Mouse (Mus musculus) lung, embryonic 15.5 days (tissue): Measurements from ENCODE around the gene Pea15a. TPM values are rescaled to one million over a fixed set of nuclear protein-coding genes. Genes with fewer than 3 reads are reported as not detected.

Experiments used
- ATAC-seq: fragments of 200-750 bp; cut with Nextera tagmentation; 2 replicates; pipeline ENCODE4 v1.8.0; 2017; ENCODE audit warnings: moderate number of reproducible peaks, borderline replicate concordance; ENCODE audit not compliant: low FRiP score, low TSS enrichment; ENCODE audit errors: extremely low read depth
- H3K27ac ChIP-seq: fragments of 300-500 bp; sonication (generic); 2 replicates; pipeline ENCODE4 v1.5.1; 2015; ENCODE audit warnings: moderate library complexity, mild to moderate bottlenecking, inconsistent platforms
- H3K27me3 ChIP-seq: fragments of 300-500 bp; sonication (generic); 2 replicates; pipeline ENCODE4 v1.6.1; 2015; ENCODE audit warnings: inconsistent platforms
- H3K36me3 ChIP-seq: fragments of 300-500 bp; sonication (generic); 2 replicates; pipeline ENCODE4 v1.6.1; 2015; ENCODE audit warnings: inconsistent platforms
- H3K4me1 ChIP-seq: fragments of 300-500 bp; sonication (generic); 2 replicates; pipeline ENCODE4 v1.6.1; 2015; ENCODE audit warnings: inconsistent platforms
- H3K4me2 ChIP-seq: fragments of 300-500 bp; sonication (generic); 2 replicates; pipeline ENCODE4 v1.6.1; 2015; ENCODE audit warnings: inconsistent platforms, mild to moderate bottlenecking, moderate library complexity
- H3K4me3 ChIP-seq: fragments of 300-500 bp; sonication (generic); 2 replicates; pipeline ENCODE4 v1.5.1; 2015; ENCODE audit warnings: mild to moderate bottlenecking, inconsistent platforms
- H3K9ac ChIP-seq: fragments of 300-500 bp; sonication (generic); 2 replicates; pipeline ENCODE4 v1.6.1; 2015; ENCODE audit warnings: inconsistent platforms
- H3K9me3 ChIP-seq: fragments of 300-500 bp; sonication (generic); 2 replicates; pipeline ENCODE4 v1.6.1; 2016; ENCODE audit warnings: inconsistent platforms
- WGBS: fragments of 180-500 bp; shearing (Covaris S2); methylation state at CpG from one replicate; pipeline ENCODE4 v1.1.7; 2015; 5-methylcytosine and 5-hydroxymethylcytosine counted together
- polyA plus RNA-seq: library from polyadenylated mRNA; unstranded; fragments of >200 nt; fragmentation: Nextera tagmentation; extraction: Ambion mirVana; gene quantifications from 2 replicates; pipeline ENCODE4 v1.2.1, GENCODE M21; 2015

The Pea15a gene
- polyA plus RNA-seq, 1 experiment from 2014 or later: 146 TPM

DNA sequence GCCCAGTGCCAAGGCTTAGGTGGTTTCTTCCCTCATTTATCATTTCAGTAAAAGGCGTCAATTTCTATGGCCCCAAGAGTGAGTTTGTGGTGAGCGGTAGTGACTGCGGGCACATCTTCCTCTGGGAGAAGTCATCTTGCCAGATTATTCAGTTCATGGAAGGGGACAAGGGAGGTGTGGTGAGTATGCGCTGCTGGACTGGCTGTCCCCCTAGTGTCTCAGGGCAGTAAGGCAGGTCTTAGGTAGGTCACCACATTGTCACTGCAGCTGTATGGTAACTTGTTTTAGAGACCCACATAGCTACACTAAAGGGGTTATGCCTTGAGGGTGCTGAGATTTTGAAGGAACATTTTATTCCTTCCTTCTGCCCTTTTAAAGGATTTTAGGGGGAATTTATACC lies 17.7 kb downstream of the Pea15a start:
- ATAC-seq: no peak
- Histone ChIP-seq H3K4me2 (no peak overlapping the region), H3K4me3 (no peak overlapping the region), H3K9me3 (no peaks in the 10 kb centered on the region), H3K27ac (no peak overlapping the region), H3K36me3 (peaks cover 72% of the 10 kb centered on the region), H3K27me3 (no peaks in the 10 kb centered on the region), H3K4me1 (no peaks in the 10 kb centered on the region), H3K9ac (no peak overlapping the region)
- 66% methylated on average over 4 of the region's 4 CpGs for WGBS

GRCm38 (mm10) chr1:172186401-172187289 lies 20.0 kb downstream of the Pea15a start:
- peak; percentile 57; the same call in 1 of the 2 replicates for ATAC-seq
- peaks cover 67% of the 10 kb centered on the region for H3K36me3 ChIP-seq
- no peak overlapping the region for H3K9ac ChIP-seq

GRCm38 (mm10) chr1:172183915-172184314 lies 22.7 kb downstream of the Pea15a start:
- Histone ChIP-seq H3K4me2 (no peak overlapping the region), H3K27me3 (no peaks in the 10 kb centered on the region), H3K9ac (no peak overlapping the region), H3K4me3 (no peak overlapping the region), H3K27ac (no peak overlapping the region), H3K4me1 (no peaks in the 10 kb centered on the region), H3K9me3 (no peaks in the 10 kb centered on the region), H3K36me3 (peaks cover 56% of the 10 kb centered on the region)
- no peak for ATAC-seq

More at GRCm38 (mm10) chr1:172186401-172187289, 20.0 kb downstream of the Pea15a start:
- Histone ChIP-seq H3K4me3 (no peak overlapping the region), H3K4me2 (no peak overlapping the region), H3K4me1 (no peaks in the 10 kb centered on the region), H3K27ac (no peak overlapping the region), H3K27me3 (no peaks in the 10 kb centered on the region), H3K9me3 (no peaks in the 10 kb centered on the region)
- WGBS: 93% methylated on average over 10 of the region's 10 CpGs

- H3K9ac ChIP-seq: no peak overlapping the region
- no peak for ATAC-seq
- WGBS: 96% methylated on average over 6 of the region's 6 CpGs
- H3K27me3 ChIP-seq: no peaks in the 10 kb centered on the region
- H3K9me3 ChIP-seq: no peaks in the 10 kb centered on the region
- no peak overlapping the region for H3K27ac ChIP-seq
- H3K4me3 ChIP-seq: no peak overlapping the region
- no peak overlapping the region for H3K4me2 ChIP-seq
- H3K4me1 ChIP-seq: no peaks in the 10 kb centered on the region
- H3K36me3 ChIP-seq: peaks cover 51% of the 10 kb centered on the region
These were observed 23.5 kb downstream of the Pea15a start for GRCm38 (mm10) chr1:172183056-172183455.

DNA sequence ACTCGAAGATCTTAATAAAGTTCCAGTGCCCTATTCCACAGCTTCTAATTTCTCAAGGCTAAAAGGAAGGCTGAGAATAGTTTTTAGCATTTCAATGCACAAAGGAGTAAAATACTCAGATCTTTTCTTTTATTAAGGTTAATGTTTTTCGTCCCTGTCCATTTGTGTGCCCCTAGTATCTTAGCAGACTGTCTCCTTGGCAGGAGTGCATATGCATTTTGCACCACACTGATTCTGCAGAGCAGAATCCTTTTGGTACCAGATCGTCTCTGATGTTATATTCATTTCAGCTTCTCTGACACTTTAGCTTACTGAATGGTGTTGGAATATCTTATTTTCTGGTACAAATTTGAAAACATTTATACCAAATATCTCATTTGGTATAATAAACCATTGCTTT lies 24.8 kb downstream of the Pea15a start:
- no peak overlapping the region for H3K4me2 ChIP-seq
- H3K36me3 ChIP-seq: peaks cover 47% of the 10 kb centered on the region
- no peak overlapping the region for H3K4me3 ChIP-seq
- H3K4me1 ChIP-seq: no peaks in the 10 kb centered on the region
- no peaks in the 10 kb centered on the region for H3K9me3 ChIP-seq
- WGBS: 92% methylated on average over 3 of the region's 3 CpGs
- H3K27ac ChIP-seq: no peak overlapping the region
- H3K27me3 ChIP-seq: no peaks in the 10 kb centered on the region
- no peak for ATAC-seq
- no peak overlapping the region for H3K9ac ChIP-seq

DNA sequence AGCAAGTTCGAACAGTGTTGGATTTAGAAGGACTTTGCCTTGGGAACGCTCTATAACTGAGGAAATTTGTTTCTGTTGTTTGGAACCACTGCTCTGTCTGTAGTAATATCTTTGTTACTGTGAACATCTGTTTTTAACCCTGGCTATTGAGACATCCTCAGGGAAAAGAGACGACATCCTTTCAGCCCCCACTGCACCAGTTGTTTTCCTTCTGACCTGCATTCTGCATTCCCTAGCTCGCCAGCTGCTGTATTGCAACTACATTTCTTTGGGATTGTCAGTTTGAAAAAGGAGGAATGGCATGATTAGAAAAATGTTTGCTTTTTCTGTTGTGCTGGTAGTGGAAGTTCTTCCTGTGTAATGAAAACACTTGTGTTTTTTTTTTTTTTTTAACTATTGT lies 25.7 kb downstream of the Pea15a start:
- peaks cover 44% of the 10 kb centered on the region for H3K36me3 ChIP-seq
- no peak overlapping the region for H3K4me2 ChIP-seq
- H3K9ac ChIP-seq: no peak overlapping the region
- H3K27ac ChIP-seq: no peak overlapping the region
- ATAC-seq: no peak
- no peaks in the 10 kb centered on the region for H3K4me1 ChIP-seq
- no peaks in the 10 kb centered on the region for H3K27me3 ChIP-seq
- H3K9me3 ChIP-seq: no peaks in the 10 kb centered on the region
- 54% methylated on average over 4 of the region's 4 CpGs for WGBS
- H3K4me3 ChIP-seq: no peak overlapping the region

DNA sequence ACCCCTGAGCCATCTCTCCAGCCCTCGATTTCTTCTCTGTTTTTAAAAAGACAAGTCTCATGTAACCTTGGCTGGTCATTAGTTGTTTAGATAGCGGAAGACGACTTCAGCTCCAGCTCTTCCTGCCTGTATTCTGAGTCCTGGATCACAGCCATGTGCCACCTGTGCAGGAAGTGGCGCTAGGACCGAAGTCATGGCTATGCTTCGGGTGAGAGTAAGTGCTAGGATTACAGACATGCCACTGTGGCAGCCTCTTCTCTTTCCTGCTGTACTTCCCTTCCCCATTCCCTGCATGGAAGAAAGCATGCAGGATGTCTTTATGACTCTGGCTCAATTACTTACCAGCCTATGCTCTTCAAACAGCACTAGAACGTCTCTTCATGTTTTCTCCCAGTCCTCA lies 27.5 kb downstream of the Pea15a start:
- ATAC-seq: no peak; the same call in 1 of the 2 replicates
- Histone ChIP-seq H3K36me3 (peaks cover 56% of the 10 kb centered on the region), H3K9me3 (no peaks in the 10 kb centered on the region)

DNA sequence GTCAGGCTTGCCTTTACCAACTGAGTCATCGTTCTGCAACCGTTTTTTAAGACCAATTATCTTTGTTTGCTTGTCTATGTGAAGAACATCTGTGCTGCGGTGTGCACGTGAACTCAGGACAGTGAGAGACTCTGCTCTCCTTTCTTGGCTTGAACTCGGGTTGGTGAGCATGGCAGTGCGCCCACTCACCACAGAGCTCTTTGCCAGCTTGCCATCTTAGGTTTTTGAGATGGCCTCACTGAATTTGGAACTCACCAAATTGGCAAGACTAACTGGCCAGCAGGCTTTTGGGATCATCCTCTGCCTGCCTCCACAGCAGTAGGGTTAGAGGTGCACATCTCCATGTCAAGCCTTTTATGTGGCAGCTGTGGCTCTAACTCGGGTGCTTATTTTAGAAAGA lies 28.8 kb downstream of the Pea15a start:
- Histone ChIP-seq H3K36me3 (peaks cover 66% of the 10 kb centered on the region), H3K9me3 (no peaks in the 10 kb centered on the region), H3K27me3 (no peaks in the 10 kb centered on the region), H3K4me1 (no peaks in the 10 kb centered on the region), H3K4me3 (no peak overlapping the region), H3K4me2 (no peak overlapping the region), H3K9ac (no peak overlapping the region), H3K27ac (no peak overlapping the region)
- 83% methylated on average over 7 of the region's 7 CpGs for WGBS
- ATAC-seq: no peak

More for the DNA sequence above, 27.5 kb downstream of the Pea15a start:
- H3K4me3 ChIP-seq: no peak overlapping the region
- no peaks in the 10 kb centered on the region for H3K27me3 ChIP-seq
- H3K4me2 ChIP-seq: no peak overlapping the region
- WGBS: 58% methylated on average over 7 of the region's 7 CpGs
- no peak overlapping the region for H3K9ac ChIP-seq
- no peaks in the 10 kb centered on the region for H3K4me1 ChIP-seq
- 0 out of 2 replicates have a peak overlapping the region, but pooled peaks have one; percentile 29 for H3K27ac ChIP-seq

- no peak for ATAC-seq
- H3K9ac ChIP-seq: no peak overlapping the region
- no peaks in the 10 kb centered on the region for H3K27me3 ChIP-seq
- no peaks in the 10 kb centered on the region for H3K4me1 ChIP-seq
- peaks cover 86% of the 10 kb centered on the region for H3K36me3 ChIP-seq
- no peak overlapping the region for H3K4me2 ChIP-seq
- no peaks in the 10 kb centered on the region for H3K9me3 ChIP-seq
- H3K4me3 ChIP-seq: no peak overlapping the region
- H3K27ac ChIP-seq: no peak overlapping the region
- 77% methylated on average over 5 of the region's 5 CpGs for WGBS
These were observed 33.4 kb downstream of the Pea15a start for GRCm38 (mm10) chr1:172173181-172173580.

GRCm38 (mm10) chr1:172172381-172172780 lies 34.2 kb downstream of the Pea15a start:
- H3K4me2 ChIP-seq: no peak overlapping the region
- 93% methylated on average over 21 of the region's 21 CpGs for WGBS
- H3K27ac ChIP-seq: no peak overlapping the region
- H3K9me3 ChIP-seq: no peaks in the 10 kb centered on the region
- H3K9ac ChIP-seq: no peak overlapping the region
- H3K4me1 ChIP-seq: no peaks in the 10 kb centered on the region
- no peak overlapping the region for H3K4me3 ChIP-seq
- ATAC-seq: no peak
- H3K36me3 ChIP-seq: peaks cover 86% of the 10 kb centered on the region
- no peaks in the 10 kb centered on the region for H3K27me3 ChIP-seq

GRCm38 (mm10) chr1:172169809-172170208 lies 36.8 kb downstream of the Pea15a start:
- H3K27ac ChIP-seq: no peak overlapping the region
- WGBS: 95% methylated on average over 5 of the region's 5 CpGs
- H3K4me2 ChIP-seq: no peak overlapping the region
- no peak for ATAC-seq
- no peaks in the 10 kb centered on the region for H3K9me3 ChIP-seq
- no peak overlapping the region for H3K4me3 ChIP-seq
- no peaks in the 10 kb centered on the region for H3K4me1 ChIP-seq
- peaks cover 89% of the 10 kb centered on the region for H3K36me3 ChIP-seq
- H3K9ac ChIP-seq: no peak overlapping the region
- H3K27me3 ChIP-seq: no peaks in the 10 kb centered on the region

DNA sequence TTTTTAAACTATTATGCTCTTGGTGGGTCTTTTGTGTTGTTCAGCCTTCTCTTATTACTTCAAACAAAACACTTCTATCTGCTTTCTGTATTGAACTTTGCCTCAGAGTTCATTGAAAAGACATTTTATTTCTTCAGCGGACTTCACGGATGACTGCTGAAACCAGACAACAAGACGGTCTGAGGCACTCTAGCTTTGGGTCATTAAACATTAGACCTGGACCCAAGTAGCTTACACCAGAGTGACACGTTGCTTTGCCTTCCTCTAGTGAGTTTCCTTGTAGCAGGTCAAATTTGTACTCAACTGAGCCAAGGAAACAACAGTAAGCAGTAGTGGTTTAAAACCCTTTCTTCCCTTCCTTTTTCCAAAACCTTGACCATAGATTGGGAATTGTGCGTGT lies 38.7 kb downstream of the Pea15a start:
- H3K9me3 ChIP-seq: no peaks in the 10 kb centered on the region
- no peak overlapping the region for H3K27ac ChIP-seq
- H3K9ac ChIP-seq: no peak overlapping the region
- no peak for ATAC-seq
- peaks cover 72% of the 10 kb centered on the region for H3K36me3 ChIP-seq
- no peaks in the 10 kb centered on the region for H3K4me1 ChIP-seq
- H3K4me3 ChIP-seq: no peak overlapping the region
- 90% methylated on average over 5 of the region's 5 CpGs for WGBS
- no peak overlapping the region for H3K4me2 ChIP-seq
- no peaks in the 10 kb centered on the region for H3K27me3 ChIP-seq
